In the genomic region with DNA sequence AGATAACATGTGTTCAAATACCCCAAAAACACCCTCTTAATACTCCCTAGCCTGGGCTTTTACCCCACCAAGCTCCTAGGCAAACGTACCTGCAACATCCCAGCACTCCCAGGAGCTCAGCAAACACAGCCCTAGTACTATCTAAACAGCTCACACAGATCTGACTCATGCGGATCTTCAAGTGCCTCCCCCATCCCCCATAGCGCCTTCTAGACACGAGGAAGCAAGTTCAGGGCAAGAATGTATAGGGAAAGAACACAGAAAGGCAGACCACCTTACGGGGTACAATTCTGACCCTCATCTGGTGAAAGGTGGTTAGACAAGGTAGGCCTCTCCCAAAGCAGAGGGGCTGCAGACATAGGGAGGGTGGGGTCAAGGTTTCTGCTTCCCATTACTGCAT, we compare ENCODE assay signal across 20 mouse cellular contexts. TPM values are rescaled to one million over a fixed set of nuclear protein-coding genes. Genes with fewer than 3 reads are reported as not detected.
A peak's percentile ranks its signal among the peaks of the same experiment; 100 is the strongest.
DNase-seq lines count a peak whose midpoint lies in the region; ATAC-seq and TF ChIP-seq lines count a peak whose summit lies in the region.
"Had no signal": no experiment of that assay in that cellular context is flagged by ENCODE, and none has a peak within 500 bp of the region (broad histone marks: within the 10 kb centered on the region; RNA-seq: fewer than 3 reads in every experiment).

No protein-coding gene starts in this region.

- H3K9ac ChIP-seq in heart, embryonic 11.5 days (ENCODE audit: low read depth, low read length): no peak overlapping the region
- no peak overlapping the region for H3K9ac ChIP-seq in stomach, postnatal 0 days (ENCODE audit: low read length)
- H3K9ac ChIP-seq: forebrain, postnatal 0 days; hindbrain, embryonic 13.5 days had no signal

- intact Hi-C loops in heart, postnatal 36 days (cut with DNase I): no loop called here

- no peak for TF ChIP-seq EP300 in stomach, postnatal 0 days (optimal IDR thresholded peaks at IDR 0.05)

- no peak for TF ChIP-seq CTCF in stomach, postnatal 0 days (IDR thresholded peaks at IDR 0.05; ENCODE audit: low read depth)

- H3K27ac ChIP-seq in heart, embryonic 11.5 days (ENCODE audit: low read depth, low read length): peak overlapping the region; percentile 22; the same call in 1 of the 2 replicates
- H3K27ac ChIP-seq in stomach, postnatal 0 days (replicated peaks): no peak overlapping the region
- H3K27ac ChIP-seq in embryonic facial prominence, embryonic 10.5 days (replicated peaks): no peak overlapping the region
- H3K27ac ChIP-seq: hindbrain, embryonic 13.5 days had no signal

- no peak for ATAC-seq in heart, embryonic 11.5 days (replicated peaks; ENCODE audit: insufficient number of reproducible peaks, low FRiP score, low TSS enrichment)
- ATAC-seq in stomach, postnatal 0 days (ENCODE audit: low FRiP score, low TSS enrichment): peak; percentile 54
- ATAC-seq in megakaryocyte-erythroid progenitor cell, adult 5-6 weeks (replicated peaks; ENCODE audit: low FRiP score, low TSS enrichment, poor library complexity, severe bottlenecking): no peak
- ATAC-seq: forebrain, postnatal 0 days had no signal

- no peaks in the 10 kb centered on the region for H3K27me3 ChIP-seq in heart, embryonic 11.5 days (ENCODE audit: control insufficient read depth, insufficient read depth, low read length)
- no peaks in the 10 kb centered on the region for H3K27me3 ChIP-seq in stomach, postnatal 0 days (ENCODE audit: control insufficient read depth, insufficient read depth, low read length)
- H3K27me3 ChIP-seq in embryonic facial prominence, embryonic 10.5 days (replicated peaks; ENCODE audit: low read depth, poor library complexity, severe bottlenecking): no peaks in the 10 kb centered on the region
- H3K27me3 ChIP-seq: hindbrain, embryonic 13.5 days had no signal

- no peak overlapping the region for H3K4me3 ChIP-seq in heart, embryonic 11.5 days (ENCODE audit: low read depth, low read length)
- H3K4me3 ChIP-seq in stomach, postnatal 0 days (ENCODE audit: low read depth, low read length): no peak overlapping the region
- H3K4me3 ChIP-seq in embryonic facial prominence, embryonic 10.5 days: no peak overlapping the region
- H3K4me3 ChIP-seq: erythroblast, embryonic 14.5 days; hindbrain, embryonic 13.5 days; megakaryocyte, embryonic 14.5 days had no signal

- WGBS in heart, embryonic 11.5 days (ENCODE audit: insufficient replicate concordance): 23% methylated on average over 5 of the region's 5 CpGs
- 21% methylated on average over 5 of the region's 5 CpGs for WGBS in stomach, postnatal 0 days
- WGBS in embryonic facial prominence, embryonic 10.5 days: 49% methylated on average over 5 of the region's 5 CpGs

- H3K36me3 ChIP-seq in heart, embryonic 11.5 days (ENCODE audit: control insufficient read depth, insufficient read depth, low read length): no peaks in the 10 kb centered on the region
- no peaks in the 10 kb centered on the region for H3K36me3 ChIP-seq in stomach, postnatal 0 days (ENCODE audit: control insufficient read depth, insufficient read depth, low read length)
- no peaks in the 10 kb centered on the region for H3K36me3 ChIP-seq in embryonic facial prominence, embryonic 10.5 days (replicated peaks)

- DNase-seq in heart, postnatal 36 days: no peak
- DNase-seq in lung, postnatal 36 days: peak; percentile 34
- DNase-seq in lung, postnatal 10 days: no peak
- peak; percentile 37 for DNase-seq in liver
- peak; percentile 69 for DNase-seq in stomach, postnatal 0 days (ENCODE audit: low spot score)
- no peak for DNase-seq in embryonic facial prominence, embryonic 10.5 days (ENCODE audit: low spot score)
- DNase-seq: adrenal gland, postnatal 25 days; cerebellum, postnatal 14 days; forebrain, postnatal 0 days; gastrocnemius, postnatal 25 days; kidney, adult 8-10 months; thymus, adult 2 months had no signal

- peaks cover 22% of the 10 kb centered on the region for H3K4me1 ChIP-seq in heart, embryonic 11.5 days (ENCODE audit: control insufficient read depth, insufficient read depth, low read length)
- H3K4me1 ChIP-seq in stomach, postnatal 0 days (replicated peaks; ENCODE audit: control insufficient read depth, insufficient read depth): no peaks in the 10 kb centered on the region
- H3K4me1 ChIP-seq in embryonic facial prominence, embryonic 10.5 days: peaks cover 24% of the 10 kb centered on the region

- no peak overlapping the region; the same call in 1 of the 2 replicates for H3K4me2 ChIP-seq in heart, embryonic 11.5 days
- no peak overlapping the region for H3K4me2 ChIP-seq in stomach, postnatal 0 days (replicated peaks; ENCODE audit: low read depth)
- H3K4me2 ChIP-seq: hindbrain, embryonic 13.5 days had no signal

- no peaks in the 10 kb centered on the region for H3K9me3 ChIP-seq in heart, embryonic 11.5 days (replicated peaks; ENCODE audit: control insufficient read depth, low read length)
- no peaks in the 10 kb centered on the region for H3K9me3 ChIP-seq in stomach, postnatal 0 days (ENCODE audit: control insufficient read depth, low read length)
- H3K9me3 ChIP-seq in embryonic facial prominence, embryonic 10.5 days: no peaks in the 10 kb centered on the region
- H3K9me3 ChIP-seq: hindbrain, embryonic 13.5 days had no signal

RNA-seq across cellular contexts. Expression of a gene that starts 12.8 kb away (rescaled TPM):
- polyA plus RNA-seq in heart, embryonic 11.5 days (2014; fragmentation: Nextera tagmentation; extraction: Ambion mirVana): 1.0 and 1.2 TPM in 2 replicates
- not detected for total RNA-seq in heart, postnatal 36 days (2021)
- polyA plus RNA-seq in stomach, postnatal 0 days (2015; fragmentation: Nextera tagmentation; extraction: Ambion mirVana): 1.6 and 2.2 TPM in 2 replicates
- 0.49 and 1.4 TPM in 2 replicates for polyA plus RNA-seq in embryonic facial prominence, embryonic 10.5 days (2016; fragmentation: Nextera tagmentation; extraction: Ambion mirVana)
- not detected in 2 replicates for total RNA-seq in megakaryocyte-erythroid progenitor cell, adult 5-6 weeks (2014; fragmentation: Nextera tagmentation)
- not detected in 2 replicates for total RNA-seq in megakaryocyte-erythroid progenitor cell, adult 5-6 weeks (2017)
- total RNA-seq: adrenal gland, postnatal 25 days; ES-E14; liver, adult 2 months; midbrain, postnatal 0 days had no signal
- polyA plus RNA-seq: erythroblast, embryonic 14.5 days; liver, adult 2 months; midbrain, postnatal 0 days had no signal

RNA-seq across cellular contexts. Expression of a gene that starts 24.1 kb away (rescaled TPM):
- 1.5 and 1.9 TPM in 2 replicates for polyA plus RNA-seq in heart, embryonic 11.5 days (2014; fragmentation: Nextera tagmentation; extraction: Ambion mirVana)
- total RNA-seq in heart, postnatal 36 days (2021): 1 to 10 TPM in 1 of 2 experiments, under 1 TPM in 1; 0.57 to 1.1 TPM
- 2.8 and 3.1 TPM in 2 replicates for polyA plus RNA-seq in stomach, postnatal 0 days (2015; fragmentation: Nextera tagmentation; extraction: Ambion mirVana)
- polyA plus RNA-seq in embryonic facial prominence, embryonic 10.5 days (2016; fragmentation: Nextera tagmentation; extraction: Ambion mirVana): 0.96 and 0.99 TPM in 2 replicates
- 0.77 TPM in 1 of 2 replicates, not detected in the other for total RNA-seq in megakaryocyte-erythroid progenitor cell, adult 5-6 weeks (2014; fragmentation: Nextera tagmentation)
- total RNA-seq in megakaryocyte-erythroid progenitor cell, adult 5-6 weeks (2017): 0.84 and 2.4 TPM in 2 replicates
- polyA plus RNA-seq: erythroblast, embryonic 14.5 days had no signal

RNA-seq across cellular contexts. Expression of a gene that starts 29.1 kb away (rescaled TPM):
- polyA plus RNA-seq in heart, embryonic 11.5 days (2014; fragmentation: Nextera tagmentation; extraction: Ambion mirVana): 4.4 and 6.7 TPM in 2 replicates
- total RNA-seq in heart, postnatal 36 days (2021): 10 to 100 TPM; 18.4 to 19.8 TPM
- polyA plus RNA-seq in stomach, postnatal 0 days (2015; fragmentation: Nextera tagmentation; extraction: Ambion mirVana): 11.2 and 11.4 TPM in 2 replicates
- 0.28 and 0.65 TPM in 2 replicates for polyA plus RNA-seq in embryonic facial prominence, embryonic 10.5 days (2016; fragmentation: Nextera tagmentation; extraction: Ambion mirVana)
- total RNA-seq in megakaryocyte-erythroid progenitor cell, adult 5-6 weeks (2014; fragmentation: Nextera tagmentation): not detected in 2 replicates
- total RNA-seq in megakaryocyte-erythroid progenitor cell, adult 5-6 weeks (2017): not detected in 2 replicates
- polyA plus RNA-seq: erythroblast, embryonic 14.5 days had no signal

Comparison
In these comparisons a context has a peak if more than half of its experiments do, and no peak if none do; other contexts are left out.
1. DNase-seq: peak in lung, postnatal 36 days (single experiment), liver (single experiment) and stomach, postnatal 0 days (single experiment); none in heart, postnatal 36 days (0 of 2), lung, postnatal 10 days (single experiment) and embryonic facial prominence, embryonic 10.5 days (single experiment).